Mouse (Mus musculus) forebrain, embryonic 11.5 days (tissue): ENCODE results near the gene Ctrb1. TPM values are rescaled to one million over a fixed set of nuclear protein-coding genes. Genes with fewer than 3 reads are reported as not detected.
A peak's percentile ranks its signal among the peaks of the same experiment; 100 is the strongest.

ENCODE experiments used
- ATAC-seq: fragments of 200-750 bp; cut with Nextera tagmentation; replicated peaks from 2 replicates; pipeline ENCODE4 v1.8.0; 2017; ENCODE audit warnings: moderate TSS enrichment; ENCODE audit not compliant: low FRiP score
- DNase-seq: peaks from one replicate; pipeline ENCODE4 v3.0.0-alpha.2; 2017; ENCODE audit warnings: low spot score
- H3K27ac ChIP-seq: fragments of 300-500 bp; sonication (generic); 2 replicates; pipeline ENCODE4 v1.5.1; 2014; ENCODE audit warnings: low read depth, low read length
- H3K27me3 ChIP-seq: fragments of 300-500 bp; sonication (generic); 2 replicates; pipeline ENCODE4 v1.6.1; 2014; ENCODE audit warnings: mild to moderate bottlenecking, low read length, mixed read lengths; ENCODE audit not compliant: control insufficient read depth, insufficient read depth
- H3K36me3 ChIP-seq: fragments of 300-500 bp; sonication (generic); 2 replicates; pipeline ENCODE4 v1.6.1; 2014; ENCODE audit warnings: mild to moderate bottlenecking, low read length, moderate library complexity, mixed read lengths; ENCODE audit not compliant: control insufficient read depth, insufficient read depth
- H3K4me1 ChIP-seq: fragments of 300-500 bp; sonication (generic); replicated peaks from 2 replicates; pipeline ENCODE4 v1.6.1; 2014; ENCODE audit warnings: low read length, mixed read lengths; ENCODE audit not compliant: control insufficient read depth, insufficient read depth
- H3K4me2 ChIP-seq: fragments of 300-500 bp; sonication (generic); 2 replicates; pipeline ENCODE4 v1.6.1; 2014; ENCODE audit warnings: low read depth, mild to moderate bottlenecking, low read length, moderate library complexity, mixed read lengths; ENCODE audit not compliant: severe bottlenecking
- H3K4me3 ChIP-seq: fragments of 300-500 bp; sonication (generic); 2 replicates; pipeline ENCODE4 v1.5.1; 2014; ENCODE audit warnings: low read depth, low read length
- H3K9ac ChIP-seq: fragments of 300-500 bp; sonication (generic); 2 replicates; pipeline ENCODE4 v1.6.1; 2014; ENCODE audit warnings: low read length
- H3K9me3 ChIP-seq: fragments of 300-500 bp; sonication (generic); 2 replicates; pipeline ENCODE4 v1.6.1; 2016; ENCODE audit warnings: low read length, mixed read lengths; ENCODE audit not compliant: control insufficient read depth
- WGBS: fragments of 180-500 bp; shearing (Covaris S2); extraction: QIAGEN DNeasy Blood & Tissue Kit; methylation state at CpG from one replicate; pipeline ENCODE4 v1.1.7; 2014; 5-methylcytosine and 5-hydroxymethylcytosine counted together
- polyA plus RNA-seq: library from polyadenylated mRNA; unstranded; fragments of >200 nt; fragmentation: Nextera tagmentation; extraction: Ambion mirVana; gene quantifications from 2 replicates; pipeline ENCODE4 v1.2.1, GENCODE M21; 2014

Ctrb1 gene
- polyA plus RNA-seq, 1 experiment from 2014 or later = not detected

- DNase-seq (no peak), ATAC-seq (no peak)
- H3K4me2 ChIP-seq = no peak overlapping the region
- peaks cover 17% of the 10 kb centered on the region for H3K4me1 ChIP-seq
- no peaks in the 10 kb centered on the region for H3K9me3 ChIP-seq
- 96% methylated on average over 12 of the region's 12 CpGs for WGBS
- no peak overlapping the region for H3K4me3 ChIP-seq
- H3K27me3 ChIP-seq = no peaks in the 10 kb centered on the region
- peaks cover 17% of the 10 kb centered on the region for H3K36me3 ChIP-seq
- H3K27ac ChIP-seq = no peak overlapping the region
- H3K9ac ChIP-seq = no peak overlapping the region
Observed at GRCm38 (mm10) chr8:111714295-111714694, 23.5 kb upstream of the Ctrb1 start.

- no peaks in the 10 kb centered on the region for H3K9me3 ChIP-seq
- peaks cover 17% of the 10 kb centered on the region for H3K4me1 ChIP-seq
- no peak overlapping the region for H3K4me2 ChIP-seq
- no peak overlapping the region for H3K9ac ChIP-seq
- H3K27ac ChIP-seq = no peak overlapping the region
- ATAC-seq (no peak), DNase-seq (no peak)
- H3K36me3 ChIP-seq = peaks cover 17% of the 10 kb centered on the region
- H3K27me3 ChIP-seq = no peaks in the 10 kb centered on the region
- no peak overlapping the region for H3K4me3 ChIP-seq
- WGBS = 93% methylated on average over 25 of the region's 25 CpGs
Observed at GRCm38 (mm10) chr8:111713817-111714216, 23.0 kb upstream of the Ctrb1 start.

GRCm38 (mm10) chr8:111713291-111713690 lies 22.5 kb upstream of the Ctrb1 start:
- no peak overlapping the region for H3K4me2 ChIP-seq
- H3K27me3 ChIP-seq = no peaks in the 10 kb centered on the region
- H3K4me1 ChIP-seq = peaks cover 17% of the 10 kb centered on the region
- DNase-seq = no peak
- H3K27ac ChIP-seq = no peak overlapping the region
- H3K36me3 ChIP-seq = peaks cover 17% of the 10 kb centered on the region
- 91% methylated on average over 11 of the region's 11 CpGs for WGBS
- no peaks in the 10 kb centered on the region for H3K9me3 ChIP-seq
- H3K4me3 ChIP-seq = no peak overlapping the region
- no peak for ATAC-seq
- H3K9ac ChIP-seq = no peak overlapping the region

GRCm38 (mm10) chr8:111712588-111712987 lies 21.8 kb upstream of the Ctrb1 start:
- no peak overlapping the region for H3K4me2 ChIP-seq
- H3K9me3 ChIP-seq = no peaks in the 10 kb centered on the region
- H3K4me1 ChIP-seq = peaks cover 17% of the 10 kb centered on the region
- no peaks in the 10 kb centered on the region for H3K27me3 ChIP-seq
- ATAC-seq (no peak), DNase-seq (peak; percentile 75)
- WGBS = 81% methylated on average over 6 of the region's 6 CpGs
- no peak overlapping the region for H3K27ac ChIP-seq
- no peak overlapping the region for H3K4me3 ChIP-seq
- no peak overlapping the region for H3K9ac ChIP-seq
- peaks cover 17% of the 10 kb centered on the region for H3K36me3 ChIP-seq

GRCm38 (mm10) chr8:111712135-111712534 lies 21.3 kb upstream of the Ctrb1 start:
- peaks cover 17% of the 10 kb centered on the region for H3K36me3 ChIP-seq
- H3K9ac ChIP-seq = no peak overlapping the region
- H3K27me3 ChIP-seq = no peaks in the 10 kb centered on the region
- H3K4me1 ChIP-seq = peaks cover 13% of the 10 kb centered on the region
- no peak for ATAC-seq
- 88% methylated on average over 9 of the region's 9 CpGs for WGBS
- H3K9me3 ChIP-seq = no peaks in the 10 kb centered on the region
- H3K4me3 ChIP-seq = no peak overlapping the region
- no peak for DNase-seq
- H3K4me2 ChIP-seq = no peak overlapping the region
- H3K27ac ChIP-seq = no peak overlapping the region

GRCm38 (mm10) chr8:111710777-111711485 lies 20.1 kb upstream of the Ctrb1 start:
- Histone ChIP-seq H3K27ac (no peak overlapping the region), H3K4me2 (no peak overlapping the region), H3K9me3 (no peaks in the 10 kb centered on the region), H3K4me1 (peaks cover under 1% of the 10 kb centered on the region; the same call in 1 of the 2 replicates), H3K27me3 (no peaks in the 10 kb centered on the region), H3K36me3 (peaks cover 17% of the 10 kb centered on the region), H3K4me3 (no peak overlapping the region), H3K9ac (no peak overlapping the region)
- DNase-seq = no peak
- ATAC-seq = no peak
- 94% methylated on average over 20 of the region's 20 CpGs for WGBS

- Histone ChIP-seq H3K27me3 (no peaks in the 10 kb centered on the region), H3K4me3 (no peak overlapping the region), H3K27ac (no peak overlapping the region), H3K4me2 (no peak overlapping the region), H3K9me3 (no peaks in the 10 kb centered on the region), H3K36me3 (peaks cover 15% of the 10 kb centered on the region), H3K4me1 (no peaks in the 10 kb centered on the region), H3K9ac (no peak overlapping the region)
- WGBS = 86% methylated on average over 1 of the region's 1 CpGs
- no peak for DNase-seq
- ATAC-seq = no peak
Observed at GRCm38 (mm10) chr8:111709223-111709622, 18.4 kb upstream of the Ctrb1 start.

GRCm38 (mm10) chr8:111708265-111708664 lies 17.5 kb upstream of the Ctrb1 start:
- H3K4me2 ChIP-seq = no peak overlapping the region
- H3K36me3 ChIP-seq = peaks cover 10% of the 10 kb centered on the region
- ATAC-seq = no peak
- H3K27me3 ChIP-seq = no peaks in the 10 kb centered on the region
- no peak for DNase-seq
- WGBS = 89% methylated on average over 6 of the region's 6 CpGs
- no peak overlapping the region for H3K27ac ChIP-seq
- no peak overlapping the region for H3K9ac ChIP-seq
- no peaks in the 10 kb centered on the region for H3K9me3 ChIP-seq
- H3K4me1 ChIP-seq = no peaks in the 10 kb centered on the region
- no peak overlapping the region for H3K4me3 ChIP-seq

GRCm38 (mm10) chr8:111705699-111706098 lies 14.9 kb upstream of the Ctrb1 start:
- peaks cover 6% of the 10 kb centered on the region for H3K36me3 ChIP-seq
- DNase-seq (no peak), ATAC-seq (no peak)
- WGBS = 71% methylated on average over 5 of the region's 5 CpGs
- no peak overlapping the region for H3K4me2 ChIP-seq
- H3K9ac ChIP-seq = no peak overlapping the region
- H3K27ac ChIP-seq = no peak overlapping the region
- no peaks in the 10 kb centered on the region for H3K27me3 ChIP-seq
- no peak overlapping the region for H3K4me3 ChIP-seq
- no peaks in the 10 kb centered on the region for H3K4me1 ChIP-seq
- no peaks in the 10 kb centered on the region for H3K9me3 ChIP-seq
